Mouse (Mus musculus): ENCODE results near the gene Lca5l. TPM values are rescaled to one million over a fixed set of nuclear protein-coding genes. Genes with fewer than 3 reads are reported as not detected.
A peak's percentile ranks its signal among the peaks of the same experiment; 100 is the strongest.

Lca5l gene
- polyA plus RNA-seq, 1 experiment = 0.44 TPM

GRCm38 (mm10) chr16:96200702-96201028 is 8.6 kb upstream of the Lca5l start:
- no peak overlapping the region for H3K27ac ChIP-seq (replicated peaks; ENCODE audit: low read depth, low read length)
- peak overlapping the region; percentile 59 for H3K4me3 ChIP-seq (ENCODE audit: insufficient read depth, low read depth, low read length)
- H3K4me1 ChIP-seq (ENCODE audit: control insufficient read depth, insufficient read depth, insufficient read length, low read length) = no peaks in the 10 kb centered on the region

DNA sequence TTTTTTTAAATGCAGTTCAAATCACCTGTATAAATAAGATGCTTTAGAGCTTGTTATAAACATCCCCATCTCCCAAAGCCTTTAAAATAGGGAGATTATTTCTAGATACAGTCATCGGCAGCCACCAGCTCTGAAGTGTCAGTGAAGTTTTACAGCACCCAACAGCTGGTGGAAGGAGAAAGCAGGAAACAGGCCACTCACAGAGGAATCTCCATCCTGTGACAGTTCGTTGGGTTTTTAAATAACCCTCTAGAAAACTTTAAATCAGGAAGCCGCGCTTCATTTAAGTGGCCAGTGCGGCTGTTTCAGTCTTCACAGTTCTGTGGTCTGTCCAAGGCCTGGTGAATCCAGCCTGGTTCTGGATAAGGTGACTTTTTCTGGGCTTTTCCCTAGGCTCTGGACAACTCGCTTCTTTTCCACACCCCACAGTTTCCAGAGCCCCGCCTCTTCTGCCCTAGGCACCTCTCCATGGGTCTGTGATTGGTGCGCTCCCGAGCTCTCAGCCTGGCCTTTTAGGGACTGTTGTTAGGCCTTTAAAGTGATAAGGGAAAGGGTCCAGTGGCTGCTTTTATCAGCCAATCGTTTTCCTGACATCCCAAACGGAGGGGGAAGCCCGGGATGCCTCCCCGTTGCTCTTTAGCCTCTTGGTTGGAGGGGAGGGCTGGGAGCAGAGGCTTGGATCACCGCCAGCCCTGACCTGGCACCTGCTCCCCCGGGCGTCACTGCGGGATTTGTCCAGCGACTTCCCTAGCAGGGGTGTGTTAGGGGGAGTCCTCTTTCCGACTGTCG is 8.0 kb upstream of the Lca5l start, which contains the start of gene Sh3bgr:
Gene Sh3bgr, plus strand, starts transcription at position 538 of the 789 bp plus-strand sequence.
- Histone ChIP-seq H3K27ac (replicated peaks; ENCODE audit: low read depth, low read length) (no peak within 1 kb of the TSS), H3K4me1 (ENCODE audit: control insufficient read depth, insufficient read depth, insufficient read length, low read length) (no peaks in the 10 kb centered on the region), H3K4me3 (ENCODE audit: insufficient read depth, low read depth, low read length) (peak within 1 kb of the TSS; percentile 59)

DNA sequence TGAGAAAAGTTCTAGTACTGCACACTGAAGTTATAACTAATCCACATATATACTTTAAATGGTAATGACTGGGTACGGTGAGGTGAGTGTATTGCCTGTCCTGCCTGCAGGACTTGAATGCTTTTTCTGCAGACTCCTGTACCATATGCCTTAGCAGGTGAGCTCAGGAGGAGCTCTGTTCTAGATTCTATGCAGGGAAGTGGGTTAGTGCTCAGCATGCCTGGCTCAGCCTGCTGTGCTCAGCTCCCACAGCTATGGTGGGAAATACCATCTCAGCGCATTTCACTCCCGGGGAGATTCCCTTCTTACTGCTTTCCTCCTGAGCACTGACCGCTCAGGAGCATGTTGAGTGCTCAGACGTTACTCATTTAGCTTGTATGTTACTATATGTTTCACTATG is 4.5 kb downstream of the Lca5l start:
- Histone ChIP-seq H3K27ac (replicated peaks; ENCODE audit: low read depth, low read length) (no peak overlapping the region), H3K4me1 (ENCODE audit: control insufficient read depth, insufficient read depth, insufficient read length, low read length) (no peaks in the 10 kb centered on the region)

DNA sequence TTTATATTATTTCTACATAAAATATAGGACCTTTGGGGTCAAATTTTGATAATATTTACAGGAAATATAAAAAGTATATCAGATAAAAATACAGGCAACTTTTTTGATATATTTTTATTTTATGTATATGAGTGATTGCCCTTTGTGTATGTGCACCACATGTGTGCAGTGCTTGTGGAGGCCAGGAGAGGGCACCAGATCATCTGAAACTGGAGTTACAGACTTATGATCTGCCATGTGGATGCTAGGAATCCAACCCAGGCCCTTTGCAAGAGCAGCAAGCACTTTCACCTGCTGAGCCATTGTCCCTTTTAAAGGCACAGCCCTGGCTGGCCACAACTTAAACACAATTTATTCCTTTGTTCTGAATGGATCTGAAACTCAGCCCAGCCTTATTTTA is 12.9 kb downstream of the Lca5l start:
- Histone ChIP-seq H3K4me1 (ENCODE audit: control insufficient read depth, insufficient read depth, insufficient read length, low read length) (no peaks in the 10 kb centered on the region), H3K27ac (replicated peaks; ENCODE audit: low read depth, low read length) (no peak overlapping the region), H3K4me3 (ENCODE audit: insufficient read depth, low read depth, low read length) (no peak overlapping the region)

More for the DNA sequence above, 4.5 kb downstream of the Lca5l start:
- H3K4me3 ChIP-seq (ENCODE audit: insufficient read depth, low read depth, low read length) = no peak overlapping the region

DNA sequence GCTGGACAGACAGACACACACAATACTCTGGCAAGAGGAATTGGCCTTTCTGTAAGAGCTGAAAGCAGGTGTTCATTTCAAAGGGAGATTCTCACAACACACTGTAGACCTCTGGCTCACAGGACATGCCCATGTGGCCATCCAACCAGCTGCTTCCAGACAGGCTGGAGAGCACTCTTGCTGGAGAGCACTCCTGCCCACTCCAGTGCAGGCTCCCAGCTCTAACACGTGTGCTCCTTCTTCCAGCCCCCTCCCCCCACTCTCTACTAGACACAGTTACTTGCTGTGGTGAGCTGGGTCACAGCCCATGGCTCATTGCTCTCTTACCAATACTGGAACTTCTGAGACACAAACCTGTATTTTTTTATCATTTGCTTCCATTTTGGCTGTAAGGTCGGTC is 16.7 kb downstream of the Lca5l start:
- Histone ChIP-seq H3K4me1 (ENCODE audit: control insufficient read depth, insufficient read depth, insufficient read length, low read length) (no peaks in the 10 kb centered on the region), H3K4me3 (ENCODE audit: insufficient read depth, low read depth, low read length) (no peak overlapping the region), H3K27ac (replicated peaks; ENCODE audit: low read depth, low read length) (no peak overlapping the region)

DNA sequence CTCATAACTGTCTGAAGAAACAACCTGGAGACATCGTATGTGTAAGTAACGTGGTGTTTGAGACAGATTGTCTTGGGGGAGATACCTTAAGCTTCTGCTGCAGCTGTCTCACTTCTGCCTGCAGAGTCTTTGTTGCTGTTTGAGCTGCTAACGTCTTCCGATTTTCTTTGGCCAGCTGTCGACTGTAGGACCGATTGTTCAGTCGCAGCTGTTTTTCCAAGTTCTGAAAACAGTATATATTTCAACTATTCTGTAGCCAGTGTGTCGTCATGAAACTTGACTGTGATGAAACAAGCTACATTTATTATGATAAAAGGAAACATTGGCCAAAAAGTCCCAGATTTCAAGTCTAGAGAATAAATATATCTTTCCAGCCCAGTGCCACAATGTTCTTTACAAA is 18.4 kb downstream of the Lca5l start:
- H3K4me3 ChIP-seq (ENCODE audit: insufficient read depth, low read depth, low read length) = no peak overlapping the region
- H3K4me1 ChIP-seq (ENCODE audit: control insufficient read depth, insufficient read depth, insufficient read length, low read length) = no peaks in the 10 kb centered on the region
- no peak overlapping the region for H3K27ac ChIP-seq (replicated peaks; ENCODE audit: low read depth, low read length)

GRCm38 (mm10) chr16:96168837-96169236 is 23.2 kb downstream of the Lca5l start:
- H3K27ac ChIP-seq (replicated peaks; ENCODE audit: low read depth, low read length) = no peak overlapping the region
- H3K4me1 ChIP-seq (ENCODE audit: control insufficient read depth, insufficient read depth, insufficient read length, low read length) = no peaks in the 10 kb centered on the region
- no peak overlapping the region for H3K4me3 ChIP-seq (ENCODE audit: insufficient read depth, low read depth, low read length)

DNA sequence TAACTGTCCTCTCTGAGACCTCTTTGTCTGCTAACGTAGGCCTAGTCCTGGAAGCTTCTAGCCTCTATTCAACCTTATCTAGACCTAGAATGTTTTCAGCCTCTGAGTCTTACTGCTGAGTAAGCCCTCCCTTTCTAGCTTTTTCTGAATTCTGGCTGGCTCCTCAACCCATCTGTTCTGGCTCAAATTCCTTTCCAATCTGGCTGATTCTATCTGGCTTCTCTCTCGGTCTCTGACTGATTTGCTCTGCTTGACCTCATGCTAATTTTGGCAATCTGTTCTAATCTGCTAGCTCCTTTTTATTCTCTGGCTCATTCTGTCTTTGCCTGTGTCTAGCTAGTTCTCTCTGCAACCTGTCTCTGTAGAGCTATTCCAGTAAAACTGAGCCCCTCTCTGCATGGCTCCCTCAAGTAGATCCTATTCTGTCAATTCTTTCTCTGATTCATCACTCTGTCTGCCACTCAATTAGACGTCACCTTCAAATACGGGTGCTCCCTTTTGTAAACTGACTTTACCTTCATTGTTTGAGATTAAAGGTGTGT is 26.3 kb downstream of the Lca5l start:
- H3K4me1 ChIP-seq (ENCODE audit: control insufficient read depth, insufficient read depth, insufficient read length, low read length) = no peaks in the 10 kb centered on the region
- no peak overlapping the region for H3K27ac ChIP-seq (replicated peaks; ENCODE audit: low read depth, low read length)
- H3K4me3 ChIP-seq (ENCODE audit: insufficient read depth, low read depth, low read length) = no peak overlapping the region

GRCm38 (mm10) chr16:96161336-96161735 is 30.7 kb downstream of the Lca5l start:
- Histone ChIP-seq H3K27ac (replicated peaks; ENCODE audit: low read depth, low read length) (no peak overlapping the region), H3K4me1 (ENCODE audit: control insufficient read depth, insufficient read depth, insufficient read length, low read length) (no peaks in the 10 kb centered on the region), H3K4me3 (ENCODE audit: insufficient read depth, low read depth, low read length) (no peak overlapping the region)

- Histone ChIP-seq H3K27ac (replicated peaks; ENCODE audit: low read depth, low read length) (no peak overlapping the region), H3K4me1 (ENCODE audit: control insufficient read depth, insufficient read depth, insufficient read length, low read length) (no peaks in the 10 kb centered on the region), H3K4me3 (ENCODE audit: insufficient read depth, low read depth, low read length) (no peak overlapping the region)
Observed at GRCm38 (mm10) chr16:96160927-96161326, 31.1 kb downstream of the Lca5l start.

DNA sequence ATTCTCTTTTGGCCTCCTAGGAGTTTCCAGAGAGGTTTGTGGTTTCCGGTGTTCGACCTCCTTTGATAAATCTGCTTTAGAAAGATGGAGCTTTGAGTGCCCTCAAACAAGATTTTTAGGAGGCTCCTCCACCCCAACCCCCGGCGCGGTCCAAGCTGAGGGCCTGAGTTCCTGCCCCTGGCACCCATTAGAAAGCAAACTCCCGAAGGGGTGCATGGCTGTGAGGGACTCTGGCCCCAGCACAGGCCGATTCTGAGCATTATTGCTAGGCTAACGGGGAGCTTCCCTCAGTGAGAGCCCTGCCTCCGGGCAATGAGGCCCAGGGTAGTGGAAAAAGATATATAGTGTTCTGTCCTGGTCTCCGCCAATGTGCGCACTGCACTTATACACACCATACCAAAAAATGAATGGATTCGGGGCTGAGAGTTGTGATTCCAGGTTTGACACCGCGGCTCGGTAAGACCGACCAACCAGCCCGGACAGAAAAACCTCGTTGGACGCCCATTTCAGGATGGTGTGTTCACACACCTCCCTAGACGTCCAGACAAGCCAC is 32.2 kb downstream of the Lca5l start:
- Histone ChIP-seq H3K27ac (replicated peaks; ENCODE audit: low read depth, low read length) (no peak overlapping the region), H3K4me3 (ENCODE audit: insufficient read depth, low read depth, low read length) (peak overlapping the region; percentile 59), H3K4me1 (ENCODE audit: control insufficient read depth, insufficient read depth, insufficient read length, low read length) (no peaks in the 10 kb centered on the region)

GRCm38 (mm10) chr16:96159091-96159731 is 32.9 kb downstream of the Lca5l start:
- Histone ChIP-seq H3K4me3 (ENCODE audit: insufficient read depth, low read depth, low read length) (peak overlapping the region; percentile 59), H3K27ac (replicated peaks; ENCODE audit: low read depth, low read length) (no peak overlapping the region), H3K4me1 (ENCODE audit: control insufficient read depth, insufficient read depth, insufficient read length, low read length) (no peaks in the 10 kb centered on the region)

- H3K4me3 ChIP-seq (ENCODE audit: insufficient read depth, low read depth, low read length) = peak overlapping the region; percentile 59
- H3K4me1 ChIP-seq (ENCODE audit: control insufficient read depth, insufficient read depth, insufficient read length, low read length) = no peaks in the 10 kb centered on the region
- H3K27ac ChIP-seq (replicated peaks; ENCODE audit: low read depth, low read length) = no peak overlapping the region
Observed at GRCm38 (mm10) chr16:96158511-96159080, 33.5 kb downstream of the Lca5l start.

DNA sequence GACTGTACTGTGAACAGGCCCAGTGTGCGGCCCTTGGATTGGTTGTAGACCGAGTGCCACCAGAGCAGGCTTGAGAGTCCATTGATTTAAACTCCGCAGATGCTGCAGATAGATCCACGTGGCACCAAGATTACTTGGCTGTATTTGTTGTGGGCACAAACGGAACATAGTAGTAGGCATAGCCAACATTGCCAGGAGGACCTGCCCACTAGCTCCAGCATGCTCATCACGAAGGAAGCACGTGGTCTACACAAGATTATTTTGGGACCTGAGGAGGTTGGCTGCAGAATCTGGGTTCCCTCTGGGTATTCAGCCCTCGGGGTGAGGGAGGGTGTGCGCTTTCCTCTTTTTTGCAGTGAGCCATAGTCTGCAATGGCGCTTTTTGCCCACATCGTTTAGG is 34.9 kb downstream of the Lca5l start:
- no peak overlapping the region for H3K27ac ChIP-seq (replicated peaks; ENCODE audit: low read depth, low read length)
- no peaks in the 10 kb centered on the region for H3K4me1 ChIP-seq (ENCODE audit: control insufficient read depth, insufficient read depth, insufficient read length, low read length)

GRCm38 (mm10) chr16:96156019-96156418 is 36.1 kb downstream of the Lca5l start:
- H3K4me3 ChIP-seq (ENCODE audit: insufficient read depth, low read depth, low read length) = no peak overlapping the region
- no peaks in the 10 kb centered on the region for H3K4me1 ChIP-seq (ENCODE audit: control insufficient read depth, insufficient read depth, insufficient read length, low read length)
- no peak overlapping the region for H3K27ac ChIP-seq (replicated peaks; ENCODE audit: low read depth, low read length)

More for the DNA sequence above, 34.9 kb downstream of the Lca5l start:
- H3K4me3 ChIP-seq (ENCODE audit: insufficient read depth, low read depth, low read length) = no peak overlapping the region
